In the genomic region with DNA sequence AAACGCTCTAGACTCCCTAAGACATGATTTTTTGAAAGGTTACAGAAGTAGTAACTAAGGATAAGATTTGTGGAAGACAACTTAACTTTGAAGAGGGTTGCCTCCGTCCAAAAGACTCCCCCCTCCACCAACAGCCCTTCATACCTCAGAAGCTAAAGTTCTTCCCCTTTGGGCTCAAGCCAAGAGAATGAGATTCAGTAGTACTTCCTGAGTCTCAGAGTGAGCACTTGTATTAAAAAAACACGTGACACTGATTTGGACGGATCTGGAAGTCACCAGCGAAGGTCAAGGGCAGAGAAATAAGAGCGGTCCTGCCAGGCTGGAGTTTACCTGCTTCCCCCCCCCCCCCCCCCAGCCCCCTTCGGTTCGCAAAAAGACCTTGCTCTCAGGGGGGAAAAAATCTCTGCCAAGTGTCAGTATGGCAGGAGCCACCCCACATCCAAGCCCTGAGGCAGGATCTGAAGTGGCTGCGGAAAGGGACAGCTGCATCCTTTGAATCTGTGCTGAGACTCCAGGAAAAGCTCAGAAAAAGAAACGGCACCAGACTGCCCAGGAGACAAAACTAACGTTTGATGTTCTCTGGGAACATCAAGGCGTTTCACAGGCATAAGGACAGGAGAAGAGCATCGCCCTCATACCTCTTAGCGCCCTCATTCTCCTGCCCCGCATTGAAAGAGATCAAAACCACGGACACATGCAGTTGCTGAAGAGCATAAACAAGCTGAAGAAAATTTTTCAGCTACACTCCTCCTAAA, we compare ENCODE assay signal across 12 mouse cellular contexts.
DNase-seq lines count a peak whose midpoint lies in the region; ATAC-seq and TF ChIP-seq lines count a peak whose summit lies in the region.
"Had no signal": no experiment of that assay in that cellular context is flagged by ENCODE, and none has a peak within 500 bp of the region (broad histone marks: within the 10 kb centered on the region; RNA-seq: fewer than 3 reads in every experiment).

No protein-coding gene starts in this region.

- H3K9ac ChIP-seq in heart, postnatal 0 days (replicated peaks; ENCODE audit: low read depth, low read length): no peak overlapping the region
- no peak overlapping the region for H3K9ac ChIP-seq in limb, embryonic 13.5 days
- no peak overlapping the region for H3K9ac ChIP-seq in embryonic facial prominence, embryonic 11.5 days (replicated peaks; ENCODE audit: low read length)
- no peak overlapping the region for H3K9ac ChIP-seq in lung, embryonic 15.5 days
- H3K9ac ChIP-seq in hindbrain, embryonic 13.5 days: no peak overlapping the region

- no peaks in the 10 kb centered on the region for H3K9me3 ChIP-seq in heart, postnatal 0 days (replicated peaks; ENCODE audit: control insufficient read depth, low read length)
- no peaks in the 10 kb centered on the region for H3K9me3 ChIP-seq in limb, embryonic 13.5 days
- no peaks in the 10 kb centered on the region for H3K9me3 ChIP-seq in limb, embryonic 10.5 days (replicated peaks)
- no peaks in the 10 kb centered on the region for H3K9me3 ChIP-seq in embryonic facial prominence, embryonic 11.5 days (replicated peaks; ENCODE audit: control insufficient read depth, low read length)
- H3K9me3 ChIP-seq in lung, embryonic 15.5 days: no peaks in the 10 kb centered on the region
- H3K9me3 ChIP-seq in hindbrain, embryonic 13.5 days: no peaks in the 10 kb centered on the region

- WGBS in heart, postnatal 0 days: 32% methylated on average over 16 of the region's 16 CpGs
- WGBS in limb, embryonic 13.5 days: 46% methylated on average over 16 of the region's 16 CpGs
- 62% methylated on average over 15 of the region's 16 CpGs for WGBS in limb, embryonic 10.5 days
- WGBS in embryonic facial prominence, embryonic 11.5 days: 41% methylated on average over 16 of the region's 16 CpGs
- WGBS in lung, embryonic 15.5 days: 32% methylated on average over 16 of the region's 16 CpGs
- 72% methylated on average over 16 of the region's 16 CpGs for WGBS in hindbrain, embryonic 13.5 days

- ATAC-seq in heart, postnatal 0 days (ENCODE audit: insufficient read depth, low read depth): no peak
- no peak for ATAC-seq in limb, embryonic 13.5 days (ENCODE audit: low FRiP score, low read depth)
- no peak for ATAC-seq in embryonic facial prominence, embryonic 11.5 days (replicated peaks; ENCODE audit: insufficient number of reproducible peaks, low FRiP score, low TSS enrichment, low read depth)
- no peak; the same call in 1 of the 2 replicates for ATAC-seq in lung, embryonic 15.5 days (ENCODE audit: borderline replicate concordance, extremely low read depth, low FRiP score, low TSS enrichment)
- no peak for ATAC-seq in hindbrain, embryonic 13.5 days (ENCODE audit: low FRiP score)
- ATAC-seq: inflammation-experienced regulatory T-cells, adult 6 months had no signal

- DNase-seq in heart, postnatal 0 days (ENCODE audit: low spot score): peak; percentile 18
- no peak for DNase-seq in heart, postnatal 36 days
- DNase-seq in limb, embryonic 10.5 days (ENCODE audit: low spot score): no peak
- DNase-seq in embryonic facial prominence, embryonic 11.5 days (ENCODE audit: low spot score): peak; percentile 11
- no peak for DNase-seq in urinary bladder, postnatal 10 days (ENCODE audit: low spot score)
- DNase-seq: gastrocnemius, postnatal 36 days; spleen, adult 18-20 months; thymus, adult 18-20 months had no signal

- intact Hi-C loops in heart, postnatal 36 days (cut with DNase I): no loop called here

- H3K27ac ChIP-seq in heart, postnatal 0 days (ENCODE audit: low read depth): no peak overlapping the region
- H3K27ac ChIP-seq in limb, embryonic 13.5 days: no peak overlapping the region
- H3K27ac ChIP-seq in limb, embryonic 10.5 days: no peak overlapping the region
- no peak overlapping the region for H3K27ac ChIP-seq in embryonic facial prominence, embryonic 11.5 days (replicated peaks; ENCODE audit: low read depth, low read length)
- no peak overlapping the region for H3K27ac ChIP-seq in lung, embryonic 15.5 days
- no peak overlapping the region for H3K27ac ChIP-seq in hindbrain, embryonic 13.5 days

- no peaks in the 10 kb centered on the region for H3K36me3 ChIP-seq in heart, postnatal 0 days (replicated peaks; ENCODE audit: control insufficient read depth, insufficient read depth, low read length)
- no peaks in the 10 kb centered on the region for H3K36me3 ChIP-seq in limb, embryonic 13.5 days
- H3K36me3 ChIP-seq in limb, embryonic 10.5 days: no peaks in the 10 kb centered on the region
- no peaks in the 10 kb centered on the region for H3K36me3 ChIP-seq in embryonic facial prominence, embryonic 11.5 days (replicated peaks; ENCODE audit: control insufficient read depth, insufficient read depth, low read depth, low read length)
- no peaks in the 10 kb centered on the region for H3K36me3 ChIP-seq in lung, embryonic 15.5 days
- H3K36me3 ChIP-seq in hindbrain, embryonic 13.5 days: no peaks in the 10 kb centered on the region

- H3K27me3 ChIP-seq in heart, postnatal 0 days (ENCODE audit: control insufficient read depth, insufficient read depth, low read length): no peaks in the 10 kb centered on the region
- no peaks in the 10 kb centered on the region for H3K27me3 ChIP-seq in limb, embryonic 13.5 days
- no peaks in the 10 kb centered on the region for H3K27me3 ChIP-seq in limb, embryonic 10.5 days (ENCODE audit: low read depth, poor library complexity, severe bottlenecking)
- H3K27me3 ChIP-seq in embryonic facial prominence, embryonic 11.5 days (ENCODE audit: control insufficient read depth, insufficient read depth, low read length): no peaks in the 10 kb centered on the region
- no peaks in the 10 kb centered on the region for H3K27me3 ChIP-seq in lung, embryonic 15.5 days
- no peaks in the 10 kb centered on the region for H3K27me3 ChIP-seq in hindbrain, embryonic 13.5 days

- H3K4me1 ChIP-seq in heart, postnatal 0 days (ENCODE audit: control insufficient read depth, insufficient read depth): no peaks in the 10 kb centered on the region
- peaks cover 6% of the 10 kb centered on the region; the same call in 1 of the 2 replicates for H3K4me1 ChIP-seq in limb, embryonic 13.5 days
- H3K4me1 ChIP-seq in limb, embryonic 10.5 days: peaks cover 8% of the 10 kb centered on the region
- no peaks in the 10 kb centered on the region for H3K4me1 ChIP-seq in embryonic facial prominence, embryonic 11.5 days (ENCODE audit: control insufficient read depth, insufficient read depth, low read length)
- 0 out of 2 replicates have a peak, but pooled peaks cover 3% of the 10 kb centered on the region for H3K4me1 ChIP-seq in lung, embryonic 15.5 days
- no peaks in the 10 kb centered on the region for H3K4me1 ChIP-seq in hindbrain, embryonic 13.5 days (replicated peaks)

- peak overlapping the region; percentile 11 for H3K4me3 ChIP-seq in heart, postnatal 0 days (ENCODE audit: low read depth, low read length)
- H3K4me3 ChIP-seq in limb, embryonic 13.5 days: no peak overlapping the region
- no peak overlapping the region for H3K4me3 ChIP-seq in limb, embryonic 10.5 days
- H3K4me3 ChIP-seq in embryonic facial prominence, embryonic 11.5 days (ENCODE audit: low read depth, low read length): no peak overlapping the region
- no peak overlapping the region for H3K4me3 ChIP-seq in lung, embryonic 15.5 days
- no peak overlapping the region for H3K4me3 ChIP-seq in hindbrain, embryonic 13.5 days

- H3K4me2 ChIP-seq in heart, postnatal 0 days (ENCODE audit: low read depth, low read length): peak overlapping the region; percentile 52
- peak overlapping the region; percentile 1; the same call in 1 of the 2 replicates for H3K4me2 ChIP-seq in limb, embryonic 13.5 days (replicated peaks)
- H3K4me2 ChIP-seq in embryonic facial prominence, embryonic 11.5 days (ENCODE audit: low read depth, low read length): no peak overlapping the region
- peak overlapping the region; percentile 30 for H3K4me2 ChIP-seq in lung, embryonic 15.5 days
- H3K4me2 ChIP-seq in hindbrain, embryonic 13.5 days: no peak overlapping the region

- no peak for TF ChIP-seq CTCF in heart, postnatal 0 days (IDR thresholded peaks at IDR 0.05; ENCODE audit: low read depth)

- TF ChIP-seq EP300 in heart, postnatal 0 days (IDR thresholded peaks at IDR 0.05; ENCODE audit: low read depth): no peak

Comparison
In these comparisons a context has a peak if more than half of its experiments do, and no peak if none do; other contexts are left out.
1. DNase-seq: peak in heart, postnatal 0 days (single experiment) and embryonic facial prominence, embryonic 11.5 days (single experiment); none in heart, postnatal 36 days (0 of 2), limb, embryonic 10.5 days (single experiment) and urinary bladder, postnatal 10 days (single experiment).
2. H3K4me2 ChIP-seq: peak in heart, postnatal 0 days (single experiment), limb, embryonic 13.5 days (single experiment) and lung, embryonic 15.5 days (single experiment); none in embryonic facial prominence, embryonic 11.5 days (single experiment) and hindbrain, embryonic 13.5 days (single experiment).